Mouse (Mus musculus) 416B (cell line): ENCODE results near the gene 6430571L13Rik.

Experiments
- DNase-seq: peaks from one replicate; pipeline ENCODE4 v3.0.0; 2011; ENCODE audit warnings: low read depth

6430571L13Rik gene

GRCm38 (mm10) chr9:107307099-107307872, 33.1 kb upstream of the 6430571L13Rik start:
- no peak for DNase-seq

- DNase-seq: no peak
These were observed 32.5 kb upstream of the 6430571L13Rik start for GRCm38 (mm10) chr9:107307886-107308285.

- no peak for DNase-seq
These were observed 31.9 kb upstream of the 6430571L13Rik start for GRCm38 (mm10) chr9:107308346-107309000.

GRCm38 (mm10) chr9:107309171-107309570, 31.2 kb upstream of the 6430571L13Rik start:
- no peak for DNase-seq

GRCm38 (mm10) chr9:107309600-107309999, 30.8 kb upstream of the 6430571L13Rik start:
- no peak for DNase-seq

- DNase-seq: peak; percentile 91
These were observed 27.4 kb upstream of the 6430571L13Rik start for GRCm38 (mm10) chr9:107312811-107313584.

GRCm38 (mm10) chr9:107313926-107314325, 26.5 kb upstream of the 6430571L13Rik start:
- no peak for DNase-seq

- no peak for DNase-seq
These were observed 24.6 kb upstream of the 6430571L13Rik start for GRCm38 (mm10) chr9:107315791-107316190.

- DNase-seq: no peak
These were observed 17.8 kb upstream of the 6430571L13Rik start for GRCm38 (mm10) chr9:107322461-107323050.

GRCm38 (mm10) chr9:107323558-107323957, 16.8 kb upstream of the 6430571L13Rik start:
- peak; percentile 94 for DNase-seq

GRCm38 (mm10) chr9:107324799-107325561, 15.4 kb upstream of the 6430571L13Rik start:
- no peak for DNase-seq

- no peak for DNase-seq
These were observed 14.5 kb upstream of the 6430571L13Rik start for GRCm38 (mm10) chr9:107325904-107326303.

GRCm38 (mm10) chr9:107327879-107328620, 12.4 kb upstream of the 6430571L13Rik start:
- no peak for DNase-seq

- DNase-seq: no peak
These were observed 9.6 kb upstream of the 6430571L13Rik start for GRCm38 (mm10) chr9:107330791-107331190.

GRCm38 (mm10) chr9:107333686-107334085, 6.7 kb upstream of the 6430571L13Rik start:
- peak; percentile 70 for DNase-seq

GRCm38 (mm10) chr9:107334356-107334755, 6.0 kb upstream of the 6430571L13Rik start:
- no peak for DNase-seq

- DNase-seq: no peak
These were observed 5.4 kb upstream of the 6430571L13Rik start for GRCm38 (mm10) chr9:107335046-107335445.

- peak; percentile 80 for DNase-seq
These were observed 4.5 kb upstream of the 6430571L13Rik start for GRCm38 (mm10) chr9:107335909-107336308.

GRCm38 (mm10) chr9:107336386-107336785, 4.0 kb upstream of the 6430571L13Rik start:
- no peak for DNase-seq

- DNase-seq: peak; percentile 79
These were observed 2.1 kb upstream of the 6430571L13Rik start, which contains the start of gene Hemk1 for GRCm38 (mm10) chr9:107338172-107338883. Hemk1 (minus strand) TSS chr9:107338350.
